Mouse (Mus musculus): ENCODE results near the gene Tmem17. TPM values are rescaled to one million over a fixed set of nuclear protein-coding genes. Genes with fewer than 3 reads are reported as not detected.

Gene Tmem17
- 12.8 and 13.9 TPM in 2 replicates for polyA plus RNA-seq (2014; fragmentation: Nextera tagmentation; extraction: Ambion mirVana)

- Histone ChIP-seq H3K4me1 (ENCODE audit: control insufficient read depth, insufficient read depth, low read length) (no peaks in the 10 kb centered on the region), H3K9me3 (ENCODE audit: control insufficient read depth, low read length) (no peaks in the 10 kb centered on the region), H3K9ac (ENCODE audit: low read length) (peak within 1 kb of the TSS; percentile 96), H3K27ac (ENCODE audit: low read depth, low read length) (peak within 1 kb of the TSS; percentile 90), H3K4me2 (ENCODE audit: low read depth) (peak within 1 kb of the TSS; percentile 68), H3K27me3 (ENCODE audit: control insufficient read depth, insufficient read depth, low read length) (no peaks in the 10 kb centered on the region), H3K4me3 (ENCODE audit: low read depth, low read length) (peak within 1 kb of the TSS; percentile 70), H3K36me3 (ENCODE audit: control insufficient read depth, insufficient read depth, low read length) (no peaks in the 10 kb centered on the region)
- ATAC-seq (ENCODE audit: insufficient read depth, low FRiP score, low TSS enrichment) (peak; percentile 94), DNase-seq (ENCODE audit: low spot score) (peak; percentile 89)
- under 1% methylated on average over 72 of the region's 73 CpGs for WGBS
Measured at GRCm38 (mm10) chr11:22512038-22513001, at the start of gene Tmem17. TSS of gene Tmem17 (plus strand) at chr11:22512088.

GRCm38 (mm10) chr11:22479836-22480619, 31.9 kb upstream of the Tmem17 start:
- Histone ChIP-seq H3K9ac (ENCODE audit: low read length) (no peak overlapping the region), H3K27me3 (ENCODE audit: control insufficient read depth, insufficient read depth, low read length) (no peaks in the 10 kb centered on the region), H3K9me3 (ENCODE audit: control insufficient read depth, low read length) (no peaks in the 10 kb centered on the region; the same call in 1 of the 2 replicates), H3K4me3 (ENCODE audit: low read depth, low read length) (no peak overlapping the region), H3K27ac (ENCODE audit: low read depth, low read length) (no peak overlapping the region), H3K36me3 (ENCODE audit: control insufficient read depth, insufficient read depth, low read length) (no peaks in the 10 kb centered on the region), H3K4me1 (ENCODE audit: control insufficient read depth, insufficient read depth, low read length) (no peaks in the 10 kb centered on the region), H3K4me2 (ENCODE audit: low read depth) (no peak overlapping the region)
- DNase-seq (ENCODE audit: low spot score) (no peak), ATAC-seq (ENCODE audit: insufficient read depth, low FRiP score, low TSS enrichment) (no peak)
- 82% methylated on average over 3 of the region's 3 CpGs for WGBS

GRCm38 (mm10) chr11:22481639-22482361, 30.1 kb upstream of the Tmem17 start:
- WGBS: 94% methylated on average over 1 of the region's 1 CpGs

GRCm38 (mm10) chr11:22482362-22482760, 29.5 kb upstream of the Tmem17 start:
- Histone ChIP-seq H3K27me3 (ENCODE audit: control insufficient read depth, insufficient read depth, low read length) (no peaks in the 10 kb centered on the region), H3K9me3 (ENCODE audit: control insufficient read depth, low read length) (no peaks in the 10 kb centered on the region), H3K4me2 (ENCODE audit: low read depth) (no peak overlapping the region), H3K36me3 (ENCODE audit: control insufficient read depth, insufficient read depth, low read length) (no peaks in the 10 kb centered on the region), H3K4me1 (ENCODE audit: control insufficient read depth, insufficient read depth, low read length) (no peaks in the 10 kb centered on the region), H3K27ac (ENCODE audit: low read depth, low read length) (no peak overlapping the region), H3K4me3 (ENCODE audit: low read depth, low read length) (no peak overlapping the region), H3K9ac (ENCODE audit: low read length) (no peak overlapping the region)
- DNase-seq (ENCODE audit: low spot score): no peak
- WGBS: 94% methylated on average over 3 of the region's 3 CpGs
- ATAC-seq (ENCODE audit: insufficient read depth, low FRiP score, low TSS enrichment): no peak

More at GRCm38 (mm10) chr11:22481639-22482361, 30.1 kb upstream of the Tmem17 start:
- H3K4me1 ChIP-seq (ENCODE audit: control insufficient read depth, insufficient read depth, low read length): no peaks in the 10 kb centered on the region
- H3K27ac ChIP-seq (ENCODE audit: low read depth, low read length): no peak overlapping the region
- no peaks in the 10 kb centered on the region for H3K36me3 ChIP-seq (ENCODE audit: control insufficient read depth, insufficient read depth, low read length)
- no peaks in the 10 kb centered on the region for H3K9me3 ChIP-seq (ENCODE audit: control insufficient read depth, low read length)
- no peak for ATAC-seq (ENCODE audit: insufficient read depth, low FRiP score, low TSS enrichment)
- H3K4me3 ChIP-seq (ENCODE audit: low read depth, low read length): no peak overlapping the region
- H3K4me2 ChIP-seq (ENCODE audit: low read depth): no peak overlapping the region
- no peak for DNase-seq (ENCODE audit: low spot score)
- H3K9ac ChIP-seq (ENCODE audit: low read length): no peak overlapping the region
- H3K27me3 ChIP-seq (ENCODE audit: control insufficient read depth, insufficient read depth, low read length): no peaks in the 10 kb centered on the region

- no peak overlapping the region for H3K27ac ChIP-seq (ENCODE audit: low read depth, low read length)
- H3K9me3 ChIP-seq (ENCODE audit: control insufficient read depth, low read length): no peaks in the 10 kb centered on the region
- H3K9ac ChIP-seq (ENCODE audit: low read length): no peak overlapping the region
- DNase-seq (ENCODE audit: low spot score) (no peak), ATAC-seq (ENCODE audit: insufficient read depth, low FRiP score, low TSS enrichment) (no peak)
- H3K4me1 ChIP-seq (ENCODE audit: control insufficient read depth, insufficient read depth, low read length): no peaks in the 10 kb centered on the region
- no peak overlapping the region for H3K4me3 ChIP-seq (ENCODE audit: low read depth, low read length)
- WGBS: 80% methylated on average over 2 of the region's 2 CpGs
- H3K4me2 ChIP-seq (ENCODE audit: low read depth): no peak overlapping the region
- no peaks in the 10 kb centered on the region for H3K27me3 ChIP-seq (ENCODE audit: control insufficient read depth, insufficient read depth, low read length)
- no peaks in the 10 kb centered on the region for H3K36me3 ChIP-seq (ENCODE audit: control insufficient read depth, insufficient read depth, low read length)
Measured at GRCm38 (mm10) chr11:22493694-22494319, 18.1 kb upstream of the Tmem17 start.

GRCm38 (mm10) chr11:22494941-22495340, 16.9 kb upstream of the Tmem17 start:
- Histone ChIP-seq H3K27me3 (ENCODE audit: control insufficient read depth, insufficient read depth, low read length) (no peaks in the 10 kb centered on the region), H3K9me3 (ENCODE audit: control insufficient read depth, low read length) (no peaks in the 10 kb centered on the region), H3K4me1 (ENCODE audit: control insufficient read depth, insufficient read depth, low read length) (no peaks in the 10 kb centered on the region), H3K4me2 (ENCODE audit: low read depth) (no peak overlapping the region), H3K27ac (ENCODE audit: low read depth, low read length) (no peak overlapping the region), H3K36me3 (ENCODE audit: control insufficient read depth, insufficient read depth, low read length) (no peaks in the 10 kb centered on the region), H3K9ac (ENCODE audit: low read length) (no peak overlapping the region), H3K4me3 (ENCODE audit: low read depth, low read length) (no peak overlapping the region)
- DNase-seq (ENCODE audit: low spot score) (no peak), ATAC-seq (ENCODE audit: insufficient read depth, low FRiP score, low TSS enrichment) (no peak)

GRCm38 (mm10) chr11:22499396-22499795, 12.5 kb upstream of the Tmem17 start:
- 88% methylated on average over 6 of the region's 6 CpGs for WGBS
- Histone ChIP-seq H3K4me1 (ENCODE audit: control insufficient read depth, insufficient read depth, low read length) (no peaks in the 10 kb centered on the region), H3K27ac (ENCODE audit: low read depth, low read length) (no peak overlapping the region), H3K36me3 (ENCODE audit: control insufficient read depth, insufficient read depth, low read length) (no peaks in the 10 kb centered on the region), H3K9me3 (ENCODE audit: control insufficient read depth, low read length) (no peaks in the 10 kb centered on the region), H3K9ac (ENCODE audit: low read length) (no peak overlapping the region), H3K4me3 (ENCODE audit: low read depth, low read length) (no peak overlapping the region), H3K27me3 (ENCODE audit: control insufficient read depth, insufficient read depth, low read length) (no peaks in the 10 kb centered on the region), H3K4me2 (ENCODE audit: low read depth) (no peak overlapping the region)
- ATAC-seq (ENCODE audit: insufficient read depth, low FRiP score, low TSS enrichment): no peak
- no peak for DNase-seq (ENCODE audit: low spot score)

- Histone ChIP-seq H3K36me3 (ENCODE audit: control insufficient read depth, insufficient read depth, low read length) (no peaks in the 10 kb centered on the region), H3K4me2 (ENCODE audit: low read depth) (no peak overlapping the region), H3K9ac (ENCODE audit: low read length) (no peak overlapping the region), H3K27me3 (ENCODE audit: control insufficient read depth, insufficient read depth, low read length) (no peaks in the 10 kb centered on the region), H3K4me3 (ENCODE audit: low read depth, low read length) (no peak overlapping the region), H3K4me1 (ENCODE audit: control insufficient read depth, insufficient read depth, low read length) (no peaks in the 10 kb centered on the region), H3K27ac (ENCODE audit: low read depth, low read length) (no peak overlapping the region), H3K9me3 (ENCODE audit: control insufficient read depth, low read length) (no peaks in the 10 kb centered on the region)
- no peak for ATAC-seq (ENCODE audit: insufficient read depth, low FRiP score, low TSS enrichment)
- DNase-seq (ENCODE audit: low spot score): no peak
Measured at GRCm38 (mm10) chr11:22499886-22500285, 12.0 kb upstream of the Tmem17 start.

All from neural tube, embryonic 11.5 days (tissue).